Mouse (Mus musculus): ENCODE measurements around the gene Tmem186.

GRCm38 (mm10) chr16:8631428-8631827 is 6.1 kb downstream of the Tmem186 start:
- TF ChIP-seq CTCF (IDR thresholded peaks at IDR 0.05; ENCODE audit: low read depth) (no peak), EP300 (optimal IDR thresholded peaks at IDR 0.05) (no peak)
